ENCODE assay signal across 32 mouse cellular contexts in the genomic region with DNA sequence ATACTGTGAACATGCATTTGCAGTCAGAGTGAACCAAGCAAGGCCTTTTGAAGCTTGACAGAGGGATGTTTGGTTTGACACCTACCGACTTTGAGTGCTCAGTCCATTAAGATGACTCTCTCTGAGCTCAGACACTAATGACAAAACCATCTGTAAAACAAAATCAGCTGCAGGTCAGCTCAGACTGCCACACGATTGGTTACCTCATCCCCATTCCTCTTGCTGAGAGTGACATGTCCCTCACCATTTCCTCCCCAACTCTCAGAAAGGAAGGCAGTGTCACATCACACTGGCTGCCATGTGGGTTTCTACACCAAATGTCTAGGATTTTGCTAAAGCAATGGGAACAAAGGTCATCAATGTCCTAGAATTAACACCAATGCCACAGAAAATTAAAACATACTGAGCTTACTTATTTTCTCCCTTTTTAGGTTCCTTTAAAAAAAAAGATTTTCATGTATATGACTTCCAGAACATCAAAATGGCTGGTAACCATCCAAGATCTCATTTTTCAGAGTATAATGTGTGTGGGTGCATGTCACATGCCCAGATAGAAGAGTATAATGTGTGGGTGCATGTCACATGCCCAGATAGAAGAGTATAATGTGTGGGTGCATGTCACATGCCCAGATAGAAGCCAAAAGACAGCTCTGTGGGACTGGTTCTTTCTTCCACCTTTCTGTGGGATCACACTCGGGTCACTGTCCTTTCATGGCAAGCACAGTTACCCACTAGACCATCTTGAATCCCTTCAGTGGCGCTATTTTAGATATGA.
DNase-seq lines count a peak whose midpoint lies in the region; ATAC-seq and TF ChIP-seq lines count a peak whose summit lies in the region.
"Had no signal": no experiment of that assay in that cellular context is flagged by ENCODE, and none has a peak within 500 bp of the region (broad histone marks: within the 10 kb centered on the region; RNA-seq: fewer than 3 reads in every experiment).

No protein-coding gene starts in this region.

- no peak for TF ChIP-seq CTCF in lung, embryonic 14.5 days (IDR thresholded peaks at IDR 0.05; ENCODE audit: low read depth)
- TF ChIP-seq CTCF in lung, adult 2 months (IDR thresholded peaks at IDR 0.05; ENCODE audit: insufficient read depth, low read length): no peak

- no peaks in the 10 kb centered on the region for H3K9me3 ChIP-seq in lung, embryonic 14.5 days (ENCODE audit: low read depth, low read length)
- no peaks in the 10 kb centered on the region for H3K9me3 ChIP-seq in midbrain, embryonic 11.5 days (ENCODE audit: control insufficient read depth, low read length)
- H3K9me3 ChIP-seq: embryonic facial prominence, embryonic 10.5 days; embryonic facial prominence, embryonic 15.5 days; forebrain, embryonic 12.5 days; G1E; heart, embryonic 12.5 days; kidney, embryonic 15.5 days; limb, embryonic 13.5 days; midbrain, embryonic 12.5 days; neural tube, embryonic 12.5 days had no signal

- no peak for TF ChIP-seq POLR2A in lung, adult 2 months (IDR thresholded peaks at IDR 0.05; ENCODE audit: borderline replicate concordance, extremely low read depth, low read depth, low read length)

- no peak overlapping the region for H3K4me2 ChIP-seq in lung, embryonic 14.5 days
- no peak overlapping the region for H3K4me2 ChIP-seq in midbrain, embryonic 11.5 days
- H3K4me2 ChIP-seq: embryonic facial prominence, embryonic 15.5 days; forebrain, embryonic 12.5 days; heart, embryonic 12.5 days; hindbrain, embryonic 14.5 days; kidney, embryonic 15.5 days; limb, embryonic 13.5 days; liver, embryonic 11.5 days; midbrain, embryonic 12.5 days; neural tube, embryonic 12.5 days had no signal

- WGBS in lung, embryonic 14.5 days: 37% methylated on average over 4 of the region's 4 CpGs
- WGBS in lung, adult 2 months: 60% methylated on average over 4 of the region's 4 CpGs
- 84% methylated on average over 4 of the region's 4 CpGs for WGBS in midbrain, embryonic 11.5 days

- peak; percentile 33 to 40 for DNase-seq in frontal cortex, adult 2 months (ENCODE audit: extremely low spot score in 1 of 2, low spot score in 1 of 2)
- DNase-seq in frontal cortex, postnatal 10 days (ENCODE audit: low spot score in 2 of 2): no peak
- DNase-seq in lung, embryonic 14.5 days: peak; percentile 32
- DNase-seq in lung, adult 2 months: no peak
- peak; percentile 17 for DNase-seq in right cerebral cortex, postnatal 36 days (ENCODE audit: low spot score in 2 of 2)
- DNase-seq in right cerebral cortex, postnatal 4 days: no peak
- DNase-seq in midbrain, embryonic 11.5 days (ENCODE audit: low spot score, missing footprints): no peak
- no peak for DNase-seq in heart, adult 8-10 months (ENCODE audit: low spot score)
- DNase-seq: adrenal gland, postnatal 10 days; cerebellum, adult 9-10 months; cerebellum, postnatal 36 days; forebrain, postnatal 0 days; gastrocnemius, postnatal 14 days; kidney, adult 18-20 months; kidney, postnatal 25 days; right cerebral cortex, adult 18-20 months; thymus, adult 2 months; thymus, postnatal 4 days had no signal

- no peak overlapping the region for H3K9ac ChIP-seq in lung, embryonic 14.5 days
- H3K9ac ChIP-seq in midbrain, embryonic 11.5 days (ENCODE audit: low read length): no peak overlapping the region
- H3K9ac ChIP-seq: embryonic facial prominence, embryonic 15.5 days; forebrain, embryonic 12.5 days; forebrain, postnatal 0 days; heart, embryonic 12.5 days; hindbrain, embryonic 14.5 days; kidney, embryonic 15.5 days; limb, embryonic 13.5 days; midbrain, embryonic 12.5 days; neural tube, embryonic 12.5 days had no signal

- H3K4me1 ChIP-seq in lung, embryonic 14.5 days (ENCODE audit: insufficient read depth): no peaks in the 10 kb centered on the region
- no peaks in the 10 kb centered on the region for H3K4me1 ChIP-seq in lung, adult 2 months (ENCODE audit: control insufficient read depth, insufficient read depth, low read length)
- no peaks in the 10 kb centered on the region for H3K4me1 ChIP-seq in midbrain, embryonic 11.5 days (ENCODE audit: control insufficient read depth, insufficient read depth, low read length)
- H3K4me1 ChIP-seq: embryonic facial prominence, embryonic 15.5 days; forebrain, embryonic 12.5 days; kidney, embryonic 15.5 days; midbrain, embryonic 12.5 days; neural tube, embryonic 12.5 days had no signal

- H3K27ac ChIP-seq in lung, embryonic 14.5 days (ENCODE audit: low read depth): 0 out of 2 replicates have a peak overlapping the region, but pooled peaks have one; percentile 43
- H3K27ac ChIP-seq in midbrain, embryonic 11.5 days (ENCODE audit: low read depth, low read length): no peak overlapping the region
- H3K27ac ChIP-seq: embryonic facial prominence, embryonic 10.5 days; embryonic facial prominence, embryonic 15.5 days; forebrain, embryonic 12.5 days; hindbrain, embryonic 14.5 days; kidney, embryonic 15.5 days; limb, embryonic 13.5 days; midbrain, embryonic 12.5 days; neural tube, embryonic 12.5 days had no signal

- H3K4me3 ChIP-seq in lung, embryonic 14.5 days (ENCODE audit: low read depth, low read length): no peak overlapping the region
- H3K4me3 ChIP-seq in lung, adult 2 months (replicated peaks; ENCODE audit: extremely low read depth, low read depth, low read length): no peak overlapping the region
- H3K4me3 ChIP-seq in midbrain, embryonic 11.5 days (ENCODE audit: low read depth, low read length): no peak overlapping the region
- H3K4me3 ChIP-seq: embryonic facial prominence, embryonic 10.5 days; embryonic facial prominence, embryonic 15.5 days; forebrain, embryonic 12.5 days; heart, embryonic 12.5 days; kidney, embryonic 15.5 days; limb, embryonic 13.5 days; midbrain, embryonic 12.5 days; myocyte; neural tube, embryonic 12.5 days had no signal

- no peaks in the 10 kb centered on the region for H3K27me3 ChIP-seq in lung, embryonic 14.5 days (ENCODE audit: insufficient read depth, low read length)
- H3K27me3 ChIP-seq in midbrain, embryonic 11.5 days (ENCODE audit: control insufficient read depth, insufficient read depth, low read length): no peaks in the 10 kb centered on the region
- H3K27me3 ChIP-seq: embryonic facial prominence, embryonic 15.5 days; forebrain, embryonic 12.5 days; heart, embryonic 12.5 days; kidney, embryonic 15.5 days; limb, embryonic 13.5 days; midbrain, embryonic 12.5 days; neural tube, embryonic 12.5 days; Patski had no signal

- ATAC-seq in lung, embryonic 14.5 days (ENCODE audit: insufficient read depth): peak; percentile 36
- no peak for ATAC-seq in midbrain, embryonic 11.5 days (ENCODE audit: low FRiP score)
- ATAC-seq: forebrain, postnatal 0 days; inflammation-experienced regulatory T-cells, adult 6 months; Patski had no signal

- no peaks in the 10 kb centered on the region for H3K36me3 ChIP-seq in lung, embryonic 14.5 days (ENCODE audit: insufficient read depth)
- H3K36me3 ChIP-seq in midbrain, embryonic 11.5 days (ENCODE audit: control insufficient read depth, insufficient read depth, low read length): no peaks in the 10 kb centered on the region
- H3K36me3 ChIP-seq: embryonic facial prominence, embryonic 10.5 days; embryonic facial prominence, embryonic 15.5 days; forebrain, embryonic 12.5 days; heart, embryonic 12.5 days; kidney, embryonic 15.5 days; limb, embryonic 13.5 days; midbrain, embryonic 12.5 days; neural tube, embryonic 12.5 days had no signal

Comparison
In these comparisons a context has a peak if more than half of its experiments do, and no peak if none do; other contexts are left out.
1. DNase-seq: peak in frontal cortex, adult 2 months (2 of 2), lung, embryonic 14.5 days (single experiment) and right cerebral cortex, postnatal 36 days (2 of 2); none in frontal cortex, postnatal 10 days (0 of 2), lung, adult 2 months (single experiment), right cerebral cortex, postnatal 4 days (single experiment), midbrain, embryonic 11.5 days (single experiment) and heart, adult 8-10 months (single experiment).